Mouse (Mus musculus) kidney, embryonic 16.5 days (tissue): ENCODE results near the gene Gpatch4. TPM values are rescaled to one million over a fixed set of nuclear protein-coding genes. Genes with fewer than 3 reads are reported as not detected.

Experiments
- ATAC-seq: fragments of 200-750 bp; cut with Nextera tagmentation; 2 replicates; pipeline ENCODE4 v1.8.0; 2017; ENCODE audit warnings: moderate TSS enrichment; ENCODE audit not compliant: low FRiP score, low TSS enrichment
- H3K27ac ChIP-seq: fragments of 300-500 bp; sonication (generic); 2 replicates; pipeline ENCODE4 v1.5.1; 2014; ENCODE audit warnings: low read length
- H3K27me3 ChIP-seq: fragments of 300-500 bp; sonication (generic); 2 replicates; pipeline ENCODE4 v1.6.1; 2014; ENCODE audit warnings: low read length, control low read depth, mixed read lengths; ENCODE audit not compliant: insufficient read depth
- H3K36me3 ChIP-seq: fragments of 300-500 bp; sonication (generic); 2 replicates; pipeline ENCODE4 v1.6.1; 2014; ENCODE audit warnings: low read length, control low read depth, mixed read lengths; ENCODE audit not compliant: insufficient read depth
- H3K4me1 ChIP-seq: fragments of 300-500 bp; sonication (generic); 2 replicates; pipeline ENCODE4 v1.6.1; 2014; ENCODE audit warnings: low read length, control low read depth, mixed read lengths; ENCODE audit not compliant: insufficient read depth
- H3K4me2 ChIP-seq: fragments of 300-500 bp; sonication (generic); replicated peaks from 2 replicates; pipeline ENCODE4 v1.6.1; 2014; ENCODE audit warnings: low read depth, low read length
- H3K4me3 ChIP-seq: fragments of 300-500 bp; sonication (generic); 2 replicates; pipeline ENCODE4 v1.5.1; 2014; ENCODE audit warnings: mild to moderate bottlenecking, low read length
- H3K9ac ChIP-seq: fragments of 300-500 bp; sonication (generic); replicated peaks from 2 replicates; pipeline ENCODE4 v1.6.1; 2014; ENCODE audit warnings: low read length
- H3K9me3 ChIP-seq: fragments of 300-500 bp; sonication (generic); 2 replicates; pipeline ENCODE4 v1.6.1; 2016; ENCODE audit warnings: low read length, control low read depth
- WGBS: fragments of 180-500 bp; shearing (Covaris S2); extraction: QIAGEN DNeasy Blood & Tissue Kit; methylation state at CpG from one replicate; pipeline ENCODE4 v1.1.7; 2014; 5-methylcytosine and 5-hydroxymethylcytosine counted together
- polyA plus RNA-seq: library from polyadenylated mRNA; unstranded; fragments of >200 nt; fragmentation: Nextera tagmentation; extraction: Ambion mirVana; gene quantifications from 2 replicates; pipeline ENCODE4 v1.2.1, GENCODE M21; 2015

Gpatch4 gene
- polyA plus RNA-seq, 1 experiment from 2014 or later: 35.2 TPM

GRCm38 (mm10) chr3:88074351-88074750, 31.4 kb downstream of the Gpatch4 start:
- H3K9ac ChIP-seq: no peak overlapping the region
- H3K27me3 ChIP-seq: no peaks in the 10 kb centered on the region
- no peaks in the 10 kb centered on the region for H3K9me3 ChIP-seq
- H3K27ac ChIP-seq: no peak overlapping the region
- no peaks in the 10 kb centered on the region for H3K36me3 ChIP-seq
- H3K4me3 ChIP-seq: no peak overlapping the region
- WGBS: 55% methylated on average over 2 of the region's 2 CpGs
- no peaks in the 10 kb centered on the region for H3K4me1 ChIP-seq
- no peak for ATAC-seq
- no peak overlapping the region for H3K4me2 ChIP-seq

GRCm38 (mm10) chr3:88074766-88075165, 31.9 kb downstream of the Gpatch4 start:
- Histone ChIP-seq H3K9ac (no peak overlapping the region), H3K27me3 (no peaks in the 10 kb centered on the region), H3K27ac (no peak overlapping the region), H3K4me1 (no peaks in the 10 kb centered on the region), H3K36me3 (no peaks in the 10 kb centered on the region), H3K9me3 (no peaks in the 10 kb centered on the region), H3K4me2 (no peak overlapping the region), H3K4me3 (no peak overlapping the region)
- ATAC-seq: no peak
- 82% methylated on average over 8 of the region's 8 CpGs for WGBS

GRCm38 (mm10) chr3:88077441-88077840, 34.5 kb downstream of the Gpatch4 start:
- Histone ChIP-seq H3K4me2 (no peak overlapping the region), H3K9me3 (no peaks in the 10 kb centered on the region), H3K36me3 (no peaks in the 10 kb centered on the region), H3K4me1 (peaks cover 4% of the 10 kb centered on the region), H3K4me3 (no peak overlapping the region), H3K9ac (no peak overlapping the region), H3K27ac (no peak overlapping the region), H3K27me3 (no peaks in the 10 kb centered on the region)
- WGBS: 53% methylated on average over 8 of the region's 8 CpGs
- no peak for ATAC-seq

GRCm38 (mm10) chr3:88078204-88078603, 35.3 kb downstream of the Gpatch4 start, which contains the start of gene Ttc24:
Gene Ttc24, minus strand, starts transcription at chr3:88078304.
- no peak within 1 kb of the TSS for H3K27ac ChIP-seq
- no peak within 1 kb of the TSS for H3K4me3 ChIP-seq
- H3K36me3 ChIP-seq: no peaks in the 10 kb centered on the region
- H3K9ac ChIP-seq: no peak within 1 kb of the TSS
- no peak within 1 kb of the TSS for H3K4me2 ChIP-seq
- no peak for ATAC-seq
- peaks cover 12% of the 10 kb centered on the region for H3K4me1 ChIP-seq
- H3K27me3 ChIP-seq: no peaks in the 10 kb centered on the region
- 64% methylated on average over 4 of the region's 4 CpGs for WGBS
- no peaks in the 10 kb centered on the region for H3K9me3 ChIP-seq

GRCm38 (mm10) chr3:88081345-88082223, 38.7 kb downstream of the Gpatch4 start, which contains the start of gene Iqgap3:
Gene Iqgap3, plus strand, starts transcription at chr3:88081971.
- Histone ChIP-seq H3K27me3 (no peaks in the 10 kb centered on the region), H3K36me3 (peaks cover 5% of the 10 kb centered on the region; the same call in 1 of the 2 replicates), H3K4me3 (peak within 1 kb of the TSS; percentile 78), H3K9me3 (no peaks in the 10 kb centered on the region), H3K4me2 (peak within 1 kb of the TSS; percentile 81), H3K4me1 (peaks cover 13% of the 10 kb centered on the region), H3K9ac (peak within 1 kb of the TSS; percentile 69), H3K27ac (no peak within 1 kb of the TSS)
- ATAC-seq: peak; percentile 89
- 20% methylated on average over 33 of the region's 33 CpGs for whole genome bisulfite sequencing

GRCm38 (mm10) chr3:88082224-88082618, 39.3 kb downstream of the Gpatch4 start:
- peak overlapping the region; percentile 78 for H3K4me3 ChIP-seq
- WGBS: 3% methylated on average over 13 of the region's 13 CpGs
- ATAC-seq: peak; percentile 28; the same call in 1 of the 2 replicates

GRCm38 (mm10) chr3:88082663-88083062, 39.8 kb downstream of the Gpatch4 start:
- Histone ChIP-seq H3K9me3 (no peaks in the 10 kb centered on the region), H3K27ac (no peak overlapping the region), H3K27me3 (no peaks in the 10 kb centered on the region), H3K4me1 (peaks cover 13% of the 10 kb centered on the region), H3K4me2 (peak overlapping the region; percentile 81), H3K9ac (peak overlapping the region; percentile 69), H3K4me3 (peak overlapping the region; percentile 78), H3K36me3 (peaks cover 6% of the 10 kb centered on the region; the same call in 1 of the 2 replicates)
- peak; percentile 26; the same call in 1 of the 2 replicates for ATAC-seq
- 13% methylated on average over 4 of the region's 4 CpGs for WGBS

More at GRCm38 (mm10) chr3:88082224-88082618, 39.3 kb downstream of the Gpatch4 start:
- Histone ChIP-seq H3K36me3 (peaks cover 6% of the 10 kb centered on the region; the same call in 1 of the 2 replicates), H3K9me3 (no peaks in the 10 kb centered on the region), H3K27me3 (no peaks in the 10 kb centered on the region), H3K9ac (peak overlapping the region; percentile 69), H3K4me1 (peaks cover 13% of the 10 kb centered on the region), H3K27ac (no peak overlapping the region), H3K4me2 (peak overlapping the region; percentile 81)

- ATAC-seq: no peak
- H3K36me3 ChIP-seq: peaks cover 13% of the 10 kb centered on the region
- H3K9me3 ChIP-seq: no peaks in the 10 kb centered on the region
- WGBS: 94% methylated on average over 2 of the region's 2 CpGs
- no peaks in the 10 kb centered on the region for H3K27me3 ChIP-seq
- H3K27ac ChIP-seq: no peak overlapping the region
- no peak overlapping the region for H3K4me3 ChIP-seq
- no peak overlapping the region for H3K9ac ChIP-seq
- H3K4me2 ChIP-seq: no peak overlapping the region
- peaks cover 13% of the 10 kb centered on the region for H3K4me1 ChIP-seq
These were observed 41.1 kb downstream of the Gpatch4 start for GRCm38 (mm10) chr3:88084001-88084400.

GRCm38 (mm10) chr3:88085459-88085858, 42.6 kb downstream of the Gpatch4 start:
- Histone ChIP-seq H3K4me1 (peaks cover 13% of the 10 kb centered on the region), H3K27me3 (no peaks in the 10 kb centered on the region), H3K4me2 (no peak overlapping the region), H3K9me3 (no peaks in the 10 kb centered on the region), H3K36me3 (peaks cover 27% of the 10 kb centered on the region), H3K9ac (no peak overlapping the region), H3K4me3 (no peak overlapping the region), H3K27ac (no peak overlapping the region)
- 97% methylated on average over 2 of the region's 9 CpGs for WGBS
- ATAC-seq: no peak

GRCm38 (mm10) chr3:88087688-88088087, 44.8 kb downstream of the Gpatch4 start:
- WGBS: 83% methylated on average over 1 of the region's 1 CpGs
- Histone ChIP-seq H3K4me2 (no peak overlapping the region), H3K27ac (no peak overlapping the region), H3K4me1 (peaks cover 6% of the 10 kb centered on the region), H3K9ac (no peak overlapping the region), H3K4me3 (no peak overlapping the region), H3K9me3 (no peaks in the 10 kb centered on the region), H3K36me3 (peaks cover 46% of the 10 kb centered on the region), H3K27me3 (no peaks in the 10 kb centered on the region)
- no peak for ATAC-seq
